Mouse (Mus musculus) cerebellum, adult 2 months (tissue): ENCODE measurements around the gene Cbr1.

Experiments
- CTCF ChIP-seq: fragments of 200-500 bp; IDR thresholded peaks from 2 replicates; pipeline ENCODE4 v1.5.1; 2011; ENCODE audit warnings: low read depth, mild to moderate bottlenecking, control low read depth, low read length, moderate library complexity, borderline replicate concordance; ENCODE audit not compliant: insufficient read depth
- POLR2A ChIP-seq: fragments of 200-500 bp; IDR thresholded peaks from 2 replicates; pipeline ENCODE4 v1.6.1; 2011; ENCODE audit warnings: low read length, control low read depth, borderline replicate concordance; ENCODE audit not compliant: insufficient read depth

DNA sequence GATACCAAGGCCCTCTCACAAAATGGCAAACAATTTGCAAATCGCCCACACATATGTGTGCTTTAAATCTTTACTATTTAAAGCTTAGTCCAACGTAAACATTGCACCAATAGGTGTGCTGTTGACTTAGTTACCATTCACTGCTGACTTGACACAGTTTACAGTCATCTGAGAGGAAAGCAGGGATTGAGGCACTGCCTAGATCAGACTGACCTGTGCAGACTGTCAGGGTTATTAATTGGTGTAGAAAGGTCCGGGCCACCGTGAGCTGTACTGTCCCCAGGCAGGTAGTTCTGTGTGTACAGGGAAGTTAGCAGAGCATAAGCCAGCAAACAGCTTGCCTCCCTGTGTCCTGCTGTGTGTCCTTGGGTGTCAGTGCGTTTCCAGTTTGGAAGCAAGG is 30.1 kb upstream of the Cbr1 start:
- TF ChIP-seq CTCF (no peak), POLR2A (no peak)
